Mouse (Mus musculus): ENCODE data around the gene Ncdn. TPM values are rescaled to one million over a fixed set of nuclear protein-coding genes. Genes with fewer than 3 reads are reported as not detected.

Gene Ncdn
- polyA plus RNA-seq, 1 experiment = 25.8 TPM

GRCm38 (mm10) chr4:126773871-126774270 is 20.6 kb upstream of the Ncdn start:
- H3K36me3 ChIP-seq (ENCODE audit: control insufficient read depth, insufficient read depth) = no peaks in the 10 kb centered on the region
- no peak overlapping the region for H3K4me3 ChIP-seq
- H3K79me2 ChIP-seq (ENCODE audit: control insufficient read depth, insufficient read depth) = no peaks in the 10 kb centered on the region
- no peak overlapping the region for H3K4me2 ChIP-seq (ENCODE audit: low read depth)
- TF ChIP-seq REST (IDR thresholded peaks at IDR 0.05; ENCODE audit: insufficient read depth, insufficient read length) (no peak), MAX (IDR thresholded peaks at IDR 0.05; ENCODE audit: low read depth) (no peak), MYOD1 (IDR thresholded peaks at IDR 0.05; ENCODE audit: control insufficient read depth in 1 of 3, insufficient read length in 2 of 3, low read depth in 2 of 3) (no peak), USF1 (IDR thresholded peaks at IDR 0.05; ENCODE audit: low read depth) (no peak), TCF12 (IDR thresholded peaks at IDR 0.05; ENCODE audit: insufficient read depth, poor library complexity, severe bottlenecking) (no peak), TCF3 (IDR thresholded peaks at IDR 0.05; ENCODE audit: insufficient read length, low read depth) (no peak), E2F4 (IDR thresholded peaks at IDR 0.05; ENCODE audit: insufficient read depth) (no peak), MYOG (IDR thresholded peaks at IDR 0.05; ENCODE audit: control insufficient read depth in 1 of 3, insufficient read depth in 1 of 3, insufficient read length in 2 of 3, low read depth in 2 of 3) (no peak), CEBPB (IDR thresholded peaks at IDR 0.05; ENCODE audit: insufficient read depth, poor library complexity, severe bottlenecking) (no peak), SRF (IDR thresholded peaks at IDR 0.05; ENCODE audit: control insufficient read depth, insufficient read length, low read depth) (no peak), POLR2AphosphoS2 (IDR thresholded peaks at IDR 0.05; ENCODE audit: insufficient read length, low read depth) (no peak), POLR2A (IDR thresholded peaks at IDR 0.05; ENCODE audit: insufficient read length, low read depth) (no peak)
- no peak overlapping the region for H3ac ChIP-seq (ENCODE audit: control insufficient read depth, insufficient read length)
- no peaks in the 10 kb centered on the region for H3K27me3 ChIP-seq (ENCODE audit: control insufficient read depth, insufficient read depth, insufficient read length)

GRCm38 (mm10) chr4:126770831-126771230 is 17.6 kb upstream of the Ncdn start:
- Histone ChIP-seq H3K79me2 (ENCODE audit: control insufficient read depth, insufficient read depth) (no peaks in the 10 kb centered on the region), H3K36me3 (ENCODE audit: control insufficient read depth, insufficient read depth) (no peaks in the 10 kb centered on the region), H3K4me2 (ENCODE audit: low read depth) (no peak overlapping the region), H3ac (ENCODE audit: control insufficient read depth, insufficient read length) (no peak overlapping the region), H3K4me3 (no peak overlapping the region), H3K27me3 (ENCODE audit: control insufficient read depth, insufficient read depth, insufficient read length) (no peaks in the 10 kb centered on the region)
- TF ChIP-seq SRF (IDR thresholded peaks at IDR 0.05; ENCODE audit: control insufficient read depth, insufficient read length, low read depth) (no peak), REST (IDR thresholded peaks at IDR 0.05; ENCODE audit: insufficient read depth, insufficient read length) (no peak), TCF12 (IDR thresholded peaks at IDR 0.05; ENCODE audit: insufficient read depth, poor library complexity, severe bottlenecking) (no peak), POLR2A (IDR thresholded peaks at IDR 0.05; ENCODE audit: insufficient read length, low read depth) (no peak), TCF3 (IDR thresholded peaks at IDR 0.05; ENCODE audit: insufficient read length, low read depth) (no peak), MYOG (IDR thresholded peaks at IDR 0.05; ENCODE audit: control insufficient read depth in 1 of 3, insufficient read depth in 1 of 3, insufficient read length in 2 of 3, low read depth in 2 of 3) (no peak)

- TF ChIP-seq MYOD1 (IDR thresholded peaks at IDR 0.05; ENCODE audit: control insufficient read depth in 1 of 3, insufficient read length in 2 of 3, low read depth in 2 of 3) (no peak), POLR2A (IDR thresholded peaks at IDR 0.05; ENCODE audit: insufficient read length, low read depth) (no peak), E2F4 (IDR thresholded peaks at IDR 0.05; ENCODE audit: insufficient read depth) (no peak)
- no peaks in the 10 kb centered on the region for H3K27me3 ChIP-seq (ENCODE audit: control insufficient read depth, insufficient read depth, insufficient read length)
- H3K4me3 ChIP-seq = no peak overlapping the region
- H3K36me3 ChIP-seq (ENCODE audit: control insufficient read depth, insufficient read depth) = no peaks in the 10 kb centered on the region
- no peak overlapping the region for H3ac ChIP-seq (ENCODE audit: control insufficient read depth, insufficient read length)
- H3K79me2 ChIP-seq (ENCODE audit: control insufficient read depth, insufficient read depth) = no peaks in the 10 kb centered on the region
- H3K4me2 ChIP-seq (ENCODE audit: low read depth) = peak overlapping the region; percentile 5
Observed at GRCm38 (mm10) chr4:126769800-126770563, 16.7 kb upstream of the Ncdn start.

GRCm38 (mm10) chr4:126763483-126763882 is 10.2 kb upstream of the Ncdn start:
- TF ChIP-seq E2F4 (IDR thresholded peaks at IDR 0.05; ENCODE audit: insufficient read depth) (no peak), REST (IDR thresholded peaks at IDR 0.05; ENCODE audit: insufficient read depth, insufficient read length) (no peak)

GRCm38 (mm10) chr4:126762586-126763359 is 9.5 kb upstream of the Ncdn start:
- H3K27me3 ChIP-seq (ENCODE audit: control insufficient read depth, insufficient read depth, insufficient read length) = no peaks in the 10 kb centered on the region
- TF ChIP-seq POLR2AphosphoS2 (IDR thresholded peaks at IDR 0.05; ENCODE audit: insufficient read length, low read depth) (no peak), E2F4 (IDR thresholded peaks at IDR 0.05; ENCODE audit: insufficient read depth) (no peak), CEBPB (IDR thresholded peaks at IDR 0.05; ENCODE audit: insufficient read depth, poor library complexity, severe bottlenecking) (no peak)
- no peaks in the 10 kb centered on the region for H3K79me2 ChIP-seq (ENCODE audit: control insufficient read depth, insufficient read depth)
- H3K36me3 ChIP-seq (ENCODE audit: control insufficient read depth, insufficient read depth) = peaks cover 35% of the 10 kb centered on the region
- peak overlapping the region; percentile 25 for H3K4me2 ChIP-seq (ENCODE audit: low read depth)
- H3K4me3 ChIP-seq = no peak overlapping the region
- H3ac ChIP-seq (ENCODE audit: control insufficient read depth, insufficient read length) = no peak overlapping the region

More at GRCm38 (mm10) chr4:126763483-126763882, 10.2 kb upstream of the Ncdn start:
- Histone ChIP-seq H3K27me3 (ENCODE audit: control insufficient read depth, insufficient read depth, insufficient read length) (no peaks in the 10 kb centered on the region), H3K4me2 (ENCODE audit: low read depth) (no peak overlapping the region), H3K4me3 (no peak overlapping the region), H3K79me2 (ENCODE audit: control insufficient read depth, insufficient read depth) (no peaks in the 10 kb centered on the region), H3ac (ENCODE audit: control insufficient read depth, insufficient read length) (no peak overlapping the region), H3K36me3 (ENCODE audit: control insufficient read depth, insufficient read depth) (peaks cover 32% of the 10 kb centered on the region)
